8 mouse cellular contexts compared by ENCODE assay signal in genomic region chr10:81365672-81366476, GRCm38 (mm10). TPM values are rescaled to one million over a fixed set of nuclear protein-coding genes. Genes with fewer than 3 reads are reported as not detected.
DNase-seq lines count a peak whose midpoint lies in the region; ATAC-seq and TF ChIP-seq lines count a peak whose summit lies in the region.

TSS of gene 4930404N11Rik (minus strand) at chr10:81365816.

- in situ Hi-C loops in ES-E14 (cut with MboI; ENCODE audit: low sequenced_read_pairs in 2 of 2, unreplicated experiment in 2 of 2) = no loop called here

- 0 out of 2 replicates have a peak, but pooled peaks have one; percentile 11 for ATAC-seq in forebrain, embryonic 13.5 days
- ATAC-seq in liver, embryonic 15.5 days (ENCODE audit: insufficient read depth) = no peak
- ATAC-seq in stomach, embryonic 14.5 days (ENCODE audit: insufficient number of reproducible peaks, insufficient read depth, low FRiP score, low read depth) = no peak

- H3K9me3 ChIP-seq in ES-E14 (ENCODE audit: control insufficient read depth, insufficient read depth, low read depth, low read length) = no peaks in the 10 kb centered on the region
- no peaks in the 10 kb centered on the region for H3K9me3 ChIP-seq in forebrain, embryonic 13.5 days (replicated peaks)
- H3K9me3 ChIP-seq in liver, embryonic 15.5 days (replicated peaks) = no peaks in the 10 kb centered on the region
- H3K9me3 ChIP-seq in stomach, embryonic 14.5 days (ENCODE audit: control insufficient read depth, low read depth, low read length) = no peaks in the 10 kb centered on the region

- H3K9ac ChIP-seq in ES-E14 (ENCODE audit: insufficient read depth, low read depth, low read length, poor library complexity, severe bottlenecking) = peak within 1 kb of the TSS; percentile 5; the same call in 1 of the 2 replicates
- H3K9ac ChIP-seq in forebrain, embryonic 13.5 days = peak within 1 kb of the TSS; percentile 57
- no peak within 1 kb of the TSS for H3K9ac ChIP-seq in liver, embryonic 15.5 days
- H3K9ac ChIP-seq in stomach, embryonic 14.5 days (replicated peaks; ENCODE audit: low read depth, low read length) = peak within 1 kb of the TSS; percentile 25; the same call in 1 of the 2 replicates

- no peak within 1 kb of the TSS; the same call in 1 of the 2 replicates for H3K27ac ChIP-seq in ES-E14 (ENCODE audit: insufficient read depth, low read depth, low read length, poor library complexity, severe bottlenecking)
- H3K27ac ChIP-seq in forebrain, embryonic 13.5 days = no peak within 1 kb of the TSS
- peak within 1 kb of the TSS; percentile 96 for H3K27ac ChIP-seq in liver, embryonic 15.5 days (replicated peaks)
- H3K27ac ChIP-seq in stomach, embryonic 14.5 days (ENCODE audit: low read length) = 0 out of 2 replicates have a peak within 1 kb of the TSS, but pooled peaks have one; percentile 10

- H3K27me3 ChIP-seq in forebrain, embryonic 13.5 days = peaks cover 34% of the 10 kb centered on the region
- H3K27me3 ChIP-seq in liver, embryonic 15.5 days = no peaks in the 10 kb centered on the region
- no peaks in the 10 kb centered on the region; the same call in 1 of the 2 replicates for H3K27me3 ChIP-seq in stomach, embryonic 14.5 days (ENCODE audit: control insufficient read depth, insufficient read depth, low read length)

- DNase-seq in 3134 (ENCODE audit: extremely low read depth, insufficient read length, low spot score) = peak; percentile 57
- DNase-seq in ES-E14 (ENCODE audit: low read depth, low spot score) = no peak
- DNase-seq in thymus, postnatal 25 days = no peak
- DNase-seq in spleen, adult 12 weeks (ENCODE audit: low spot score) = no peak
- no peak for DNase-seq in right cerebral cortex, postnatal 10 days (ENCODE audit: low spot score in 2 of 2)

- peak within 1 kb of the TSS; percentile 62 for H3K4me2 ChIP-seq in forebrain, embryonic 13.5 days
- peak within 1 kb of the TSS; percentile 97 for H3K4me2 ChIP-seq in liver, embryonic 15.5 days
- H3K4me2 ChIP-seq in stomach, embryonic 14.5 days (replicated peaks; ENCODE audit: low read depth, low read length) = peak within 1 kb of the TSS; percentile 62

- H3K36me3 ChIP-seq in ES-E14 (ENCODE audit: control insufficient read depth, insufficient read depth, low read length, poor library complexity, severe bottlenecking) = peaks cover 71% of the 10 kb centered on the region
- H3K36me3 ChIP-seq in forebrain, embryonic 13.5 days (ENCODE audit: poor library complexity, severe bottlenecking) = peaks cover 48% of the 10 kb centered on the region
- peaks cover 89% of the 10 kb centered on the region for H3K36me3 ChIP-seq in liver, embryonic 15.5 days (replicated peaks)
- peaks cover 47% of the 10 kb centered on the region for H3K36me3 ChIP-seq in stomach, embryonic 14.5 days (ENCODE audit: control insufficient read depth, insufficient read depth, low read length)

- peak within 1 kb of the TSS in 1 of 2 experiments; percentile 10; a peak in 1 of 4 replicates for H3K4me3 ChIP-seq in ES-E14 (ENCODE audit: insufficient read depth in 1 of 2, low read depth in 1 of 2, low read length in 2 of 2, poor library complexity in 1 of 2, severe bottlenecking in 1 of 2)
- H3K4me3 ChIP-seq in forebrain, embryonic 13.5 days = peak within 1 kb of the TSS; percentile 32
- H3K4me3 ChIP-seq in liver, embryonic 15.5 days (replicated peaks) = no peak within 1 kb of the TSS
- H3K4me3 ChIP-seq in stomach, embryonic 14.5 days (ENCODE audit: low read depth, low read length) = peak within 1 kb of the TSS; percentile 29; the same call in 1 of the 2 replicates

- H3K4me1 ChIP-seq in ES-E14 (ENCODE audit: control insufficient read depth in 2 of 2, insufficient read depth in 2 of 2, low read length in 2 of 2, poor library complexity in 1 of 2) = peaks cover 0 to 41% of the 10 kb centered on the region in 2 experiments; a peak in 3 of 4 replicates
- H3K4me1 ChIP-seq in forebrain, embryonic 13.5 days = peaks cover 37% of the 10 kb centered on the region
- H3K4me1 ChIP-seq in liver, embryonic 15.5 days (replicated peaks) = peaks cover 77% of the 10 kb centered on the region
- peaks cover 23% of the 10 kb centered on the region; the same call in 1 of the 2 replicates for H3K4me1 ChIP-seq in stomach, embryonic 14.5 days (ENCODE audit: control insufficient read depth, insufficient read depth, low read length)

- 18% methylated on average over 12 of the region's 12 CpGs for WGBS in forebrain, embryonic 13.5 days
- 26% methylated on average over 12 of the region's 12 CpGs for WGBS in liver, embryonic 15.5 days (ENCODE audit: insufficient replicate concordance)
- 30% methylated on average over 12 of the region's 12 CpGs for WGBS in stomach, embryonic 14.5 days

TF ChIP-seq in ES-E14, 5 proteins besides CTCF, POLR2A, EP300 and RAD21:
- TF ChIP-seq MAFK (IDR thresholded peaks at IDR 0.05; ENCODE audit: insufficient read depth, low read depth, low read length) (no peak), ZC3H11A (IDR thresholded peaks at IDR 0.05; ENCODE audit: borderline replicate concordance, low read depth, low read length) (no peak), ZNF384 (IDR thresholded peaks at IDR 0.05; ENCODE audit: low read depth, low read length) (no peak), HCFC1 (IDR thresholded peaks at IDR 0.05; ENCODE audit: borderline replicate concordance, insufficient read depth, low read length) (no peak), CHD2 (IDR thresholded peaks at IDR 0.05; ENCODE audit: low read depth, low read length) (no peak)

RNA-seq across cellular contexts. Expression of gene 4930404N11Rik, which starts in this region (rescaled TPM):
- total RNA-seq in ES-E14 (2012; rRNA removed) = 9.4 and 19.1 TPM in 2 replicates
- 0.44 and 0.45 TPM in 2 replicates for polyA plus RNA-seq in forebrain, embryonic 13.5 days (2015; fragmentation: Nextera tagmentation; extraction: Ambion mirVana)
- polyA plus RNA-seq in liver, embryonic 15.5 days (2015; fragmentation: Nextera tagmentation; extraction: Ambion mirVana) = 2.3 and 2.9 TPM in 2 replicates
- polyA plus RNA-seq in stomach, embryonic 14.5 days (2014; fragmentation: Nextera tagmentation; extraction: Ambion mirVana) = 0.43 and 0.59 TPM in 2 replicates

Comparison
In these comparisons a context has a peak if more than half of its experiments do, and no peak if none do; other contexts are left out.
1. Peak in ATAC-seq, H3K4me3 ChIP-seq, H3K9ac ChIP-seq and H3K4me2 ChIP-seq in forebrain, embryonic 13.5 days; RNA of the gene not detected or under 1 TPM.
2. H3K27ac ChIP-seq: peak in liver, embryonic 15.5 days (single experiment) and stomach, embryonic 14.5 days (single experiment); none in ES-E14 (single experiment) and forebrain, embryonic 13.5 days (single experiment).
3. Peak in every context shown above with its lines, with median percentiles within 50 percentile points of each other: H3K4me2 ChIP-seq.